Mouse (Mus musculus): ENCODE measurements around the gene Irf2. TPM values are rescaled to one million over a fixed set of nuclear protein-coding genes. Genes with fewer than 3 reads are reported as not detected.

Gene Irf2
- polyA plus RNA-seq, 1 experiment: 9.7 TPM

- DNase-seq (ENCODE audit: low read depth): no peak
- TF ChIP-seq POLR2A (IDR thresholded peaks at IDR 0.05; ENCODE audit: borderline replicate concordance, extremely low read depth, insufficient read depth, insufficient read length, poor library complexity, severe bottlenecking): no peak
- no peak for TF ChIP-seq CTCF (IDR thresholded peaks at IDR 0.05; ENCODE audit: borderline replicate concordance, extremely low read depth, insufficient read depth, insufficient read length)
These were observed 3.2 kb downstream of the Irf2 start for GRCm38 (mm10) chr8:46742691-46743082.

- TF ChIP-seq POLR2A (IDR thresholded peaks at IDR 0.05; ENCODE audit: borderline replicate concordance, extremely low read depth, insufficient read depth, insufficient read length, poor library complexity, severe bottlenecking) (no peak), CTCF (IDR thresholded peaks at IDR 0.05; ENCODE audit: borderline replicate concordance, extremely low read depth, insufficient read depth, insufficient read length) (no peak)
- no peak for DNase-seq (ENCODE audit: low read depth)
These were observed 5.9 kb downstream of the Irf2 start for GRCm38 (mm10) chr8:46745464-46745863.

- DNase-seq (ENCODE audit: low read depth): no peak
- TF ChIP-seq POLR2A (IDR thresholded peaks at IDR 0.05; ENCODE audit: borderline replicate concordance, extremely low read depth, insufficient read depth, insufficient read length, poor library complexity, severe bottlenecking) (no peak), CTCF (IDR thresholded peaks at IDR 0.05; ENCODE audit: borderline replicate concordance, extremely low read depth, insufficient read depth, insufficient read length) (no peak)
These were observed 7.9 kb downstream of the Irf2 start for GRCm38 (mm10) chr8:46747311-46747980.

GRCm38 (mm10) chr8:46750000-46750399 lies 10.5 kb downstream of the Irf2 start:
- TF ChIP-seq POLR2A (IDR thresholded peaks at IDR 0.05; ENCODE audit: borderline replicate concordance, extremely low read depth, insufficient read depth, insufficient read length, poor library complexity, severe bottlenecking): no peak
- TF ChIP-seq CTCF (IDR thresholded peaks at IDR 0.05; ENCODE audit: borderline replicate concordance, extremely low read depth, insufficient read depth, insufficient read length): no peak
- no peak for DNase-seq (ENCODE audit: low read depth)

- TF ChIP-seq POLR2A (IDR thresholded peaks at IDR 0.05; ENCODE audit: borderline replicate concordance, extremely low read depth, insufficient read depth, insufficient read length, poor library complexity, severe bottlenecking): no peak
- no peak for TF ChIP-seq CTCF (IDR thresholded peaks at IDR 0.05; ENCODE audit: borderline replicate concordance, extremely low read depth, insufficient read depth, insufficient read length)
- DNase-seq (ENCODE audit: low read depth): no peak
These were observed 11.0 kb downstream of the Irf2 start for GRCm38 (mm10) chr8:46750566-46750965.

- no peak for DNase-seq (ENCODE audit: low read depth)
- TF ChIP-seq POLR2A (IDR thresholded peaks at IDR 0.05; ENCODE audit: borderline replicate concordance, extremely low read depth, insufficient read depth, insufficient read length, poor library complexity, severe bottlenecking) (no peak), CTCF (IDR thresholded peaks at IDR 0.05; ENCODE audit: borderline replicate concordance, extremely low read depth, insufficient read depth, insufficient read length) (no peak)
These were observed 11.6 kb downstream of the Irf2 start for GRCm38 (mm10) chr8:46751151-46751550.

GRCm38 (mm10) chr8:46752986-46753385 lies 13.5 kb downstream of the Irf2 start:
- TF ChIP-seq POLR2A (IDR thresholded peaks at IDR 0.05; ENCODE audit: borderline replicate concordance, extremely low read depth, insufficient read depth, insufficient read length, poor library complexity, severe bottlenecking) (no peak), CTCF (IDR thresholded peaks at IDR 0.05; ENCODE audit: borderline replicate concordance, extremely low read depth, insufficient read depth, insufficient read length) (no peak)
- no peak for DNase-seq (ENCODE audit: low read depth)

- DNase-seq (ENCODE audit: low read depth): no peak
- no peak for TF ChIP-seq CTCF (IDR thresholded peaks at IDR 0.05; ENCODE audit: borderline replicate concordance, extremely low read depth, insufficient read depth, insufficient read length)
- no peak for TF ChIP-seq POLR2A (IDR thresholded peaks at IDR 0.05; ENCODE audit: borderline replicate concordance, extremely low read depth, insufficient read depth, insufficient read length, poor library complexity, severe bottlenecking)
These were observed 14.8 kb downstream of the Irf2 start for GRCm38 (mm10) chr8:46754355-46754754.

- TF ChIP-seq POLR2A (IDR thresholded peaks at IDR 0.05; ENCODE audit: borderline replicate concordance, extremely low read depth, insufficient read depth, insufficient read length, poor library complexity, severe bottlenecking) (no peak), CTCF (IDR thresholded peaks at IDR 0.05; ENCODE audit: borderline replicate concordance, extremely low read depth, insufficient read depth, insufficient read length) (no peak)
These were observed 16.3 kb downstream of the Irf2 start for GRCm38 (mm10) chr8:46755731-46756333.

GRCm38 (mm10) chr8:46757613-46758012 lies 18.1 kb downstream of the Irf2 start:
- no peak for TF ChIP-seq POLR2A (IDR thresholded peaks at IDR 0.05; ENCODE audit: borderline replicate concordance, extremely low read depth, insufficient read depth, insufficient read length, poor library complexity, severe bottlenecking)
- TF ChIP-seq CTCF (IDR thresholded peaks at IDR 0.05; ENCODE audit: borderline replicate concordance, extremely low read depth, insufficient read depth, insufficient read length): no peak
- DNase-seq (ENCODE audit: low read depth): no peak

More at GRCm38 (mm10) chr8:46755731-46756333, 16.3 kb downstream of the Irf2 start:
- DNase-seq (ENCODE audit: low read depth): no peak

GRCm38 (mm10) chr8:46758131-46758530 lies 18.6 kb downstream of the Irf2 start:
- no peak for DNase-seq (ENCODE audit: low read depth)
- TF ChIP-seq CTCF (IDR thresholded peaks at IDR 0.05; ENCODE audit: borderline replicate concordance, extremely low read depth, insufficient read depth, insufficient read length) (no peak), POLR2A (IDR thresholded peaks at IDR 0.05; ENCODE audit: borderline replicate concordance, extremely low read depth, insufficient read depth, insufficient read length, poor library complexity, severe bottlenecking) (no peak)

- TF ChIP-seq CTCF (IDR thresholded peaks at IDR 0.05; ENCODE audit: borderline replicate concordance, extremely low read depth, insufficient read depth, insufficient read length): no peak
- TF ChIP-seq POLR2A (IDR thresholded peaks at IDR 0.05; ENCODE audit: borderline replicate concordance, extremely low read depth, insufficient read depth, insufficient read length, poor library complexity, severe bottlenecking): no peak
- DNase-seq (ENCODE audit: low read depth): no peak
These were observed 19.1 kb downstream of the Irf2 start for GRCm38 (mm10) chr8:46758676-46759075.

All from brain, embryonic 14.5 days (tissue).